Mouse (Mus musculus) ES-Bruce4 (cell line): ENCODE measurements around the gene Six1.

Experiments used
- CTCF ChIP-seq: IDR thresholded peaks from one replicate; pipeline ENCODE4 v1.8.1; 2011; ENCODE audit warnings: low read depth, low read length
- POLR2A ChIP-seq: IDR thresholded peaks from one replicate; pipeline ENCODE4 v1.8.1; 2011; ENCODE audit warnings: low read length; ENCODE audit not compliant: insufficient read depth

DNA sequence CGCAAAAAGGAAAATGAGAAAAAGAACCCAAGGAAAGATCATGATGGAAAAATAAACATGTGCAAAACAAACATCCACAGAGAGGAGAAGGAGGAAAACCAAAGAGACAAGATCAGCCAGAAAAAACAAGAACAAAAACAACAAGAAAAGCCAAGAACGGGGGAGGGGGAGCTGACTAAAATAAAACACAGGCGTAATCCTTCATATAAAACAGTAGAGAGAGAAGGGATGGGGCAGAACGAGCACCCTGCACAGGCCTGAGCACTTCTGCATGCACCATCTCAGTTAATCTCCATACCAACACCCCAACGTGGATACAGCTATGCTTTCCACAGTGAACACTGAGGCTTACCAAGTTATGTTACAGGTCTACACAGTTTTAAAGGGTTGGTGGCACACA, 40.9 kb downstream of the Six1 start:
- TF ChIP-seq POLR2A (no peak), CTCF (no peak)
